Comparison of ENCODE assay signal across 8 mouse cellular contexts in the genomic region with DNA sequence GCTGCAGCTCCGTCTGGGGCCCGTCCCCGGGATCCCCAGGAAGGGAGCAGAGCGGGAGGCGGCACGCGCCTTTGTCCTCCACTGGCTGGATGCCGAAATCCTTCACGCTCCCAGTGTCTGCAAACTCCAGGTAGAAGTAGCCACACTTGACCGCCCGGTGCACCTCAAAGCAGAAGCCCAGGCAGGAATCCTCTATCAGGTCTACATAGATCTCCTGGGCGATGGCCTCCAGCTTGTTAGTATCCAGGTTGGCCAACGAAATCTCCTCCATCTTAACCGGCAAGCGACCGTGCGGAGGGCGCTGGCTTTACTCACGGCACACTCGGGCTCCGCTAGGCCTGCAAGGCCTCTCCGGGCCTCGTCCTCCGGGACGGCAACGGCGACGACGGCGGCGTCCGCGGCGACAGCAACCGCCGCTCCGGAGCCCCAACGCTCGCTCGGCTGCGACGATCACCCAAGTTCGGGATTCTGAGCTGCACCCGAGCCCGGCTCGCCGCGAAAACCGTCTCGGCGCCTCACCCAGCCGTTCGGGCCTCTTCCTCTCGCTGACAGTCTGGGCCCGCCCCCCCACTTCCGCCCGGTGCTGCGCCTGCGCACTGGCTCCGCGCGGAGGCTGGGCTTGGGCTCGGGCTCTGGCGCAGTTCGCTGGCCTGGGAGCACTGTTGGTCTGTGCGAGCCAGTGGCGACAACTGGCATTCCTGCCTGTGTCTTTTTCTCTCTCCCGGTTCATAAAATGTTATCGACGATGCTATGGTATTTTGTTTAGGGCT. TPM values are rescaled to one million over a fixed set of nuclear protein-coding genes. Genes with fewer than 3 reads are reported as not detected.
DNase-seq lines count a peak whose midpoint lies in the region; ATAC-seq and TF ChIP-seq lines count a peak whose summit lies in the region.

A gene (minus strand): TSS at position 550 of the 770 bp plus-strand sequence.

- H3K9ac ChIP-seq in CH12.LX (ENCODE audit: insufficient read depth, low read depth) = peak within 1 kb of the TSS; percentile 96
- peak within 1 kb of the TSS; percentile 94 for H3K9ac ChIP-seq in forebrain, embryonic 11.5 days (ENCODE audit: low read length)
- H3K9ac ChIP-seq in heart, embryonic 16.5 days (ENCODE audit: low read length) = peak within 1 kb of the TSS; percentile 99
- peak within 1 kb of the TSS; percentile 89 for H3K9ac ChIP-seq in liver, embryonic 15.5 days
- peak within 1 kb of the TSS; percentile 83 for H3K9ac ChIP-seq in neural tube, embryonic 12.5 days

- in situ Hi-C loops in CH12.LX (cut with MboI; ENCODE audit: low pct_ligation_motif_present, low pct_unique_long_range_greater_than_20kb, low sequenced_read_pairs) = no loop called here

- peak within 1 kb of the TSS; percentile 78 to 98 (median 88) for H3K4me3 ChIP-seq in CH12.LX (replicated peaks in 1 of 3; ENCODE audit: low read depth in 2 of 3, low read length in 2 of 3, poor library complexity in 1 of 3)
- H3K4me3 ChIP-seq in forebrain, embryonic 11.5 days (ENCODE audit: low read depth, low read length) = peak within 1 kb of the TSS; percentile 66
- peak within 1 kb of the TSS; percentile 93 for H3K4me3 ChIP-seq in heart, embryonic 16.5 days (ENCODE audit: low read length)
- H3K4me3 ChIP-seq in liver, embryonic 15.5 days (replicated peaks) = peak within 1 kb of the TSS; percentile 83
- peak within 1 kb of the TSS; percentile 73 for H3K4me3 ChIP-seq in neural tube, embryonic 12.5 days

- peak; percentile 83 for DNase-seq in CH12.LX (ENCODE audit: extremely low read depth)
- peak; percentile 75 for DNase-seq in c-Kit-positive CD71-positive TER-119-negative erythroid progenitor cells, embryonic 14.5 days (ENCODE audit: low read depth)
- DNase-seq in forebrain, embryonic 11.5 days (ENCODE audit: low spot score) = peak; percentile 97
- peak; percentile 95 to 98 for DNase-seq in kidney, postnatal 36 days
- DNase-seq in telencephalon, adult 2 months (ENCODE audit: low read depth, low spot score) = peak; percentile 84

- dilution Hi-C loops in CH12.LX (cut with MboI; ENCODE audit: extremely low pct_ligation_motif_present, extremely low pct_unique_long_range_greater_than_20kb, low sequenced_read_pairs) = no loop called here

- TF ChIP-seq EP300 in CH12.LX (IDR thresholded peaks at IDR 0.05; ENCODE audit: low read length) = no peak

- H3K4me2 ChIP-seq in CH12.LX (ENCODE audit: insufficient read depth, low read depth, poor library complexity, severe bottlenecking) = peak within 1 kb of the TSS; percentile 98
- H3K4me2 ChIP-seq in forebrain, embryonic 11.5 days (ENCODE audit: low read depth, low read length, severe bottlenecking) = peak within 1 kb of the TSS; percentile 61
- H3K4me2 ChIP-seq in heart, embryonic 16.5 days (ENCODE audit: low read depth, low read length) = peak within 1 kb of the TSS; percentile 92
- peak within 1 kb of the TSS; percentile 77 for H3K4me2 ChIP-seq in liver, embryonic 15.5 days
- H3K4me2 ChIP-seq in neural tube, embryonic 12.5 days (replicated peaks) = peak within 1 kb of the TSS; percentile 78

- no peaks in the 10 kb centered on the region for H3K27me3 ChIP-seq in CH12.LX (replicated peaks)
- H3K27me3 ChIP-seq in forebrain, embryonic 11.5 days (ENCODE audit: control insufficient read depth, insufficient read depth, low read length) = no peaks in the 10 kb centered on the region
- H3K27me3 ChIP-seq in heart, embryonic 16.5 days (ENCODE audit: control insufficient read depth, insufficient read depth, low read length) = no peaks in the 10 kb centered on the region
- no peaks in the 10 kb centered on the region for H3K27me3 ChIP-seq in liver, embryonic 15.5 days
- no peaks in the 10 kb centered on the region for H3K27me3 ChIP-seq in neural tube, embryonic 12.5 days (replicated peaks)

- no peak for TF ChIP-seq RAD21 in CH12.LX (IDR thresholded peaks at IDR 0.05; ENCODE audit: low read depth, low read length)

- WGBS in forebrain, embryonic 11.5 days = under 1% methylated on average over 70 of the region's 70 CpGs
- under 1% methylated on average over 70 of the region's 70 CpGs for WGBS in heart, embryonic 16.5 days
- 2% methylated on average over 69 of the region's 70 CpGs for whole genome bisulfite sequencing in liver, embryonic 15.5 days (ENCODE audit: insufficient replicate concordance)
- WGBS in neural tube, embryonic 12.5 days = under 1% methylated on average over 70 of the region's 70 CpGs

- peaks cover 11 to 22% of the 10 kb centered on the region in 2 experiments for H3K36me3 ChIP-seq in CH12.LX (replicated peaks in 1 of 2; ENCODE audit: control insufficient read depth in 1 of 2, insufficient read depth in 1 of 2, low read length in 1 of 2)
- H3K36me3 ChIP-seq in forebrain, embryonic 11.5 days (ENCODE audit: control insufficient read depth, insufficient read depth, low read length) = peaks cover 13% of the 10 kb centered on the region
- H3K36me3 ChIP-seq in heart, embryonic 16.5 days (ENCODE audit: control insufficient read depth, insufficient read depth) = peaks cover 24% of the 10 kb centered on the region
- H3K36me3 ChIP-seq in liver, embryonic 15.5 days (replicated peaks) = peaks cover 20% of the 10 kb centered on the region
- H3K36me3 ChIP-seq in neural tube, embryonic 12.5 days = peaks cover 19% of the 10 kb centered on the region

- peak; percentile 89 for TF ChIP-seq POLR2A in CH12.LX (IDR thresholded peaks at IDR 0.05; ENCODE audit: low read depth, low read length)

- peaks cover 34% of the 10 kb centered on the region for H3K79me2 ChIP-seq in CH12.LX (replicated peaks; ENCODE audit: control insufficient read depth, extremely low read depth, insufficient read depth, poor library complexity, severe bottlenecking)

- peak; percentile 100 for ATAC-seq in forebrain, embryonic 11.5 days (replicated peaks; ENCODE audit: low FRiP score)
- peak; percentile 100 for ATAC-seq in heart, embryonic 16.5 days (replicated peaks; ENCODE audit: extremely low read depth, insufficient read depth, low FRiP score)
- peak; percentile 99 for ATAC-seq in liver, embryonic 15.5 days (ENCODE audit: insufficient read depth)
- peak; percentile 100 for ATAC-seq in neural tube, embryonic 12.5 days (ENCODE audit: low FRiP score, low read depth)

- peaks cover 2 to 35% of the 10 kb centered on the region in 2 experiments; a peak in 3 of 4 replicates for H3K4me1 ChIP-seq in CH12.LX (ENCODE audit: control insufficient read depth in 1 of 2, insufficient read depth in 2 of 2)
- peaks cover 8% of the 10 kb centered on the region; the same call in 1 of the 2 replicates for H3K4me1 ChIP-seq in forebrain, embryonic 11.5 days (replicated peaks; ENCODE audit: control insufficient read depth, insufficient read depth, low read length)
- H3K4me1 ChIP-seq in heart, embryonic 16.5 days (ENCODE audit: control insufficient read depth, insufficient read depth, low read length) = peaks cover 26% of the 10 kb centered on the region
- peaks cover 33% of the 10 kb centered on the region for H3K4me1 ChIP-seq in liver, embryonic 15.5 days (replicated peaks)
- peaks cover 27% of the 10 kb centered on the region for H3K4me1 ChIP-seq in neural tube, embryonic 12.5 days

- no peak for TF ChIP-seq CTCF in CH12.LX (conservative IDR thresholded peaks at IDR 0.05 in 1 of 2, IDR thresholded peaks at IDR 0.05 in 1 of 2; ENCODE audit: low read depth in 2 of 2, low read length in 2 of 2)

- H3K27ac ChIP-seq in CH12.LX (ENCODE audit: insufficient read depth, low read depth) = peak within 1 kb of the TSS; percentile 80
- peak within 1 kb of the TSS; percentile 82 for H3K27ac ChIP-seq in forebrain, embryonic 11.5 days (ENCODE audit: low read depth, low read length)
- peak within 1 kb of the TSS; percentile 98 for H3K27ac ChIP-seq in heart, embryonic 16.5 days (ENCODE audit: low read length)
- peak within 1 kb of the TSS; percentile 88 for H3K27ac ChIP-seq in liver, embryonic 15.5 days (replicated peaks)
- H3K27ac ChIP-seq in neural tube, embryonic 12.5 days = peak within 1 kb of the TSS; percentile 86; the same call in 1 of the 2 replicates

- no peaks in the 10 kb centered on the region for H3K9me3 ChIP-seq in CH12.LX (replicated peaks; ENCODE audit: low read length)
- H3K9me3 ChIP-seq in forebrain, embryonic 11.5 days (ENCODE audit: control insufficient read depth, low read length) = no peaks in the 10 kb centered on the region; the same call in 1 of the 2 replicates
- no peaks in the 10 kb centered on the region for H3K9me3 ChIP-seq in heart, embryonic 16.5 days (replicated peaks; ENCODE audit: control insufficient read depth, low read length)
- H3K9me3 ChIP-seq in liver, embryonic 15.5 days (replicated peaks) = no peaks in the 10 kb centered on the region
- no peaks in the 10 kb centered on the region for H3K9me3 ChIP-seq in neural tube, embryonic 12.5 days

TF ChIP-seq in CH12.LX, 34 proteins besides CTCF, POLR2A, EP300 and RAD21 (continues in another document):
- TF ChIP-seq ZMIZ1 (IDR thresholded peaks at IDR 0.05; ENCODE audit: low read depth, low read length) (peak; percentile 46; the same call in 1 of the 2 replicates), MAX (IDR thresholded peaks at IDR 0.05; ENCODE audit: low read length) (no peak), BHLHE40 (IDR thresholded peaks at IDR 0.05; ENCODE audit: low read depth, low read length) (no peak), MAZ (IDR thresholded peaks at IDR 0.05; ENCODE audit: low read depth, low read length) (peak; percentile 50; the same call in 1 of the 2 replicates), RCOR1 (conservative IDR thresholded peaks at IDR 0.05; ENCODE audit: low read depth, low read length) (no peak), ELF1 (IDR thresholded peaks at IDR 0.05; ENCODE audit: low read depth, low read length) (peak; percentile 81), GABPA (IDR thresholded peaks at IDR 0.05; ENCODE audit: insufficient replicate concordance, low read depth, low read length) (no peak), HCFC1 (IDR thresholded peaks at IDR 0.05; ENCODE audit: low read depth, low read length) (peak; percentile 77; the same call in 1 of the 2 replicates), ZNF384 (IDR thresholded peaks at IDR 0.05; ENCODE audit: low read depth, low read length) (no peak), PAX5 (IDR thresholded peaks at IDR 0.05; ENCODE audit: low read length) (no peak), USF1 (IDR thresholded peaks at IDR 0.05; ENCODE audit: low read depth, low read length) (no peak), SMC3 (IDR thresholded peaks at IDR 0.05; ENCODE audit: low read depth, low read length) (no peak), NRF1 (IDR thresholded peaks at IDR 0.05; ENCODE audit: low read depth, low read length) (peak; percentile 97), POLR2AphosphoS2 (IDR thresholded peaks at IDR 0.05; ENCODE audit: low read depth, low read length) (no peak)

RNA-seq across cellular contexts. Expression of the gene that starts here (rescaled TPM):
- total RNA-seq in CH12.LX (2012; rRNA removed) (34.0 and 39.0 TPM in 2 replicates), CH12.LX (2014; rRNA removed) (53.8 and 56.1 TPM in 2 replicates)
- polyA plus RNA-seq in CH12.LX (2012; ENCODE audit: insufficient read length, low read depth) = 47.8 and 55.4 TPM in 2 replicates
- polyA plus RNA-seq in forebrain, embryonic 11.5 days (2014; fragmentation: Nextera tagmentation; extraction: Ambion mirVana) = 234 TPM in 2 replicates
- polyA plus RNA-seq in heart, embryonic 16.5 days (2015; fragmentation: Nextera tagmentation; extraction: Ambion mirVana) = 100 and 112 TPM in 2 replicates
- 43.3 and 51.7 TPM in 2 replicates for polyA plus RNA-seq in liver, embryonic 15.5 days (2015; fragmentation: Nextera tagmentation; extraction: Ambion mirVana)
- 383 and 408 TPM in 2 replicates for polyA plus RNA-seq in neural tube, embryonic 12.5 days (2016; fragmentation: Nextera tagmentation; extraction: Ambion mirVana)

Comparison
In these comparisons a context has a peak if more than half of its experiments do, and no peak if none do; other contexts are left out.
1. Peak in every context shown above with its lines: DNase-seq, ATAC-seq, H3K4me3 ChIP-seq and H3K27ac ChIP-seq.